Mouse (Mus musculus): ENCODE data around the gene Nisch. TPM values are rescaled to one million over a fixed set of nuclear protein-coding genes. Genes with fewer than 3 reads are reported as not detected.
A peak's percentile ranks its signal among the peaks of the same experiment; 100 is the strongest.

The Nisch gene
- polyA plus RNA-seq, 1 experiment from 2014 or later, result 343 TPM

- Histone ChIP-seq H3K27ac (replicated peaks; ENCODE audit: low read depth, low read length) (no peak overlapping the region), H3K4me3 (replicated peaks; ENCODE audit: low read depth, low read length) (no peak overlapping the region), H3K9me3 (ENCODE audit: control insufficient read depth, low read length) (no peaks in the 10 kb centered on the region), H3K9ac (replicated peaks; ENCODE audit: low read length) (no peak overlapping the region), H3K36me3 (ENCODE audit: control insufficient read depth, insufficient read depth, low read length) (peaks cover 80% of the 10 kb centered on the region), H3K27me3 (ENCODE audit: control insufficient read depth, insufficient read depth, low read length) (no peaks in the 10 kb centered on the region), H3K4me1 (ENCODE audit: control insufficient read depth, insufficient read depth, low read length) (peaks cover 16% of the 10 kb centered on the region), H3K4me2 (ENCODE audit: low read length) (no peak overlapping the region)
- WGBS, result 94% methylated on average over 7 of the region's 7 CpGs
- ATAC-seq (ENCODE audit: low FRiP score, low TSS enrichment), result no peak
- DNase-seq, result no peak
Observed at GRCm38 (mm10) chr14:31199599-31199998, 17.1 kb downstream of the Nisch start.

DNA sequence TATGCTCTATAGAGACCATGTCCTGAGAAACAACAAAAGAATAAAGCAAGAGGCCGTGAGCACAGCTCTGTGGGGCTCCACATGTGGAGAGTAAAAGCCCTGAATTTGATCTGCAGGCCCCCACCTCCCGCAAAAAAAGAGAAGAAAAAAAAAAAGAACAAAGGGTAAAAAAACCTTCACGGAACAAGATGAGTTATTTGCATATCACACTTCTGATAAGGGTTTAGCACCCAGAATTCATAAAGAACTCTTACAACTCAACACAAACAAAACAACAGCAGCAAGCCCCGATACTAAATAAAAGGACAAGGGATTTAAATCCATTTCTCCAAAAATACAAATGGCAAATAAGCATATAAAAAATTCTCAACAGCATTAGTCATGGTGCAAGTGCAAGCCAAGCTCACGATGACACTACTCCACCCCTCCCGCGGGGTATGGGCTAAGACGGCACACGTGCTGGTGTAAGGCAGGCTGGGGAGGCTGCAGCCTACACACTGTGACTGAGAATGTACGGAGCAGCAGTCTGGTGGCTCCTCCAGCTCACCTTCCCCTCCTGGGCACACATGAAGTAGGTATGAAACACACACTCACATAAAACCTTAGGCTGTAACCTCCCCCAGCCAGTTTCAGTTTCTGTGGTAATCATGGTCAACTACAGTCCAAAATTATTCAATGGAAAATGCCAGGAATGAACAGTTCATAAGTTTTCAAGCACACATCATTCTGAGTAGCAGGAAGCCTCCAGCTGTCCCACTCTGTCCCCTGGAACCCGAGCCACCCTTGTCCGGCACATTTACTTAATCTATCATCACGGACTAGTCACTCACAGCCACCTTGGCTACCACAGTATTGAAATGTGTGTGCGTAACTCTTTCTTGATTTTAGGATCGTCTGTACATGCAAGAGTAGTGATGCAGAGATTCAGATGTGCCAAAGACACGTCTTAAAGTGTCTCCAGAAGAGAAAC, 18.9 kb downstream of the Nisch start:
- Histone ChIP-seq H3K36me3 (ENCODE audit: control insufficient read depth, insufficient read depth, low read length) (peaks cover 78% of the 10 kb centered on the region), H3K4me3 (replicated peaks; ENCODE audit: low read depth, low read length) (no peak overlapping the region), H3K27me3 (ENCODE audit: control insufficient read depth, insufficient read depth, low read length) (no peaks in the 10 kb centered on the region), H3K27ac (replicated peaks; ENCODE audit: low read depth, low read length) (no peak overlapping the region), H3K9me3 (ENCODE audit: control insufficient read depth, low read length) (no peaks in the 10 kb centered on the region), H3K9ac (replicated peaks; ENCODE audit: low read length) (no peak overlapping the region; the same call in 1 of the 2 replicates), H3K4me2 (ENCODE audit: low read length) (no peak overlapping the region), H3K4me1 (ENCODE audit: control insufficient read depth, insufficient read depth, low read length) (peaks cover 10% of the 10 kb centered on the region; the same call in 1 of the 2 replicates)
- peak; percentile 44 for DNase-seq
- 45% methylated on average over 16 of the region's 16 CpGs for WGBS
- ATAC-seq (ENCODE audit: low FRiP score, low TSS enrichment), result no peak; the same call in 1 of the 2 replicates

- Histone ChIP-seq H3K4me3 (replicated peaks; ENCODE audit: low read depth, low read length) (no peak overlapping the region), H3K27ac (replicated peaks; ENCODE audit: low read depth, low read length) (no peak overlapping the region), H3K4me1 (ENCODE audit: control insufficient read depth, insufficient read depth, low read length) (peaks cover 10% of the 10 kb centered on the region; the same call in 1 of the 2 replicates), H3K9me3 (ENCODE audit: control insufficient read depth, low read length) (no peaks in the 10 kb centered on the region), H3K36me3 (ENCODE audit: control insufficient read depth, insufficient read depth, low read length) (peaks cover 79% of the 10 kb centered on the region), H3K9ac (replicated peaks; ENCODE audit: low read length) (no peak overlapping the region), H3K4me2 (ENCODE audit: low read length) (no peak overlapping the region), H3K27me3 (ENCODE audit: control insufficient read depth, insufficient read depth, low read length) (no peaks in the 10 kb centered on the region)
- DNase-seq (peak; percentile 62), ATAC-seq (ENCODE audit: low FRiP score, low TSS enrichment) (no peak)
Observed at GRCm38 (mm10) chr14:31195968-31196367, 20.8 kb downstream of the Nisch start.

DNA sequence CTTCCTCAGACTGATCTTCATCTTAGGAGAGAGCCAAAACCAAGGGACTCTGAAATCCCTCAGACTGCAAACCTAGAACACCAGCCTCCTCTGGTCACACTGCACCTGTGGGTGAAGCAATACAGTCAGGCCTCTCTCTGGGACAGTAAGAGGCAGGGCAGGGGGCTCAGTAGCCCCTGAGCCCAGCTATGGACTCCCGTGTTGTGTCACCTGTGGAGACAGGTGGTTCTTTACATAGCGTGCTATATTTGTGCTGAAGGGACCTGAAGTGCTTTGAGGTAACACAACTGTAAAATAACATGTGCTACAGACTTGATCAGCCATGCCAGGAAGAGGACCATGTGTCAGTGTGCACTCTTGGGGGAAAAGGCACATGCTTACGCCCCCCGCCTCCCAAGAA, 21.2 kb downstream of the Nisch start:
- no peak for ATAC-seq (ENCODE audit: low FRiP score, low TSS enrichment)
- peaks cover 79% of the 10 kb centered on the region for H3K36me3 ChIP-seq (ENCODE audit: control insufficient read depth, insufficient read depth, low read length)
- no peak for DNase-seq

DNA sequence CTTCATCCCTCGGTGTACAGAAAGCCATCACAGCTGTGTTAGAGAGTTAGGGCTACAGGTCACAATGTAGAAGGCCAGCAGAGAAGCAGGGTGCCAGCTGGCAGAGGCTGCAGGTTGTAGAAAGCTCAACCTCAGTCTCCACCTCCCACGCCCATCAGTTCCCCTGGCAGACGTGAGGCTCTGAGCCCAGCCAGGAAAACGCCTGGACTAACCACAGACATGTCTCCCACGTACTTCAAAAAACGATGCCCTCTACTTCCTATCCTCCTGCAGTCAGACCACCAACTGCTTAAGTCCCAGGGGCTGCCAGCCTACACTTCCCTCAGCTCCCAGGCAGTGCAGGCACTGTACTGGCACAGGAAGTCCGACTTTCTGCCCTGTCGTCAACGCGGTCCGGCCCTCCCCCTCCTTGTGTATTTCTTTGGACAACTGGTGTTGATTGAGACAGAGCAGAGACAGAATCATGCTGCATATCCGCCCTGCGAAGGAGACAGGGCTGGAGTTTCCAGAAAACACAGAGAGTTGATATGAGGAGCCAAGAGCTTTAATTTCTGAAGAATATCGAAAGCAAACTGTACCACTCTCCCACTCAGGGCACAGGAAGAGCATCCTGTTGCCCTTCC, 21.7 kb downstream of the Nisch start:
- H3K9ac ChIP-seq (replicated peaks; ENCODE audit: low read length), result no peak overlapping the region
- H3K4me3 ChIP-seq (replicated peaks; ENCODE audit: low read depth, low read length), result no peak overlapping the region
- no peaks in the 10 kb centered on the region for H3K9me3 ChIP-seq (ENCODE audit: control insufficient read depth, low read length)
- H3K4me2 ChIP-seq (ENCODE audit: low read length), result no peak overlapping the region
- no peaks in the 10 kb centered on the region for H3K27me3 ChIP-seq (ENCODE audit: control insufficient read depth, insufficient read depth, low read length)
- ATAC-seq (ENCODE audit: low FRiP score, low TSS enrichment) (no peak), DNase-seq (no peak)
- H3K36me3 ChIP-seq (ENCODE audit: control insufficient read depth, insufficient read depth, low read length), result peaks cover 79% of the 10 kb centered on the region
- no peak overlapping the region for H3K27ac ChIP-seq (replicated peaks; ENCODE audit: low read depth, low read length)
- WGBS, result 93% methylated on average over 14 of the region's 14 CpGs
- H3K4me1 ChIP-seq (ENCODE audit: control insufficient read depth, insufficient read depth, low read length), result peaks cover 10% of the 10 kb centered on the region; the same call in 1 of the 2 replicates

More for the DNA sequence above, 21.2 kb downstream of the Nisch start:
- H3K4me3 ChIP-seq (replicated peaks; ENCODE audit: low read depth, low read length), result no peak overlapping the region
- H3K27me3 ChIP-seq (ENCODE audit: control insufficient read depth, insufficient read depth, low read length), result no peaks in the 10 kb centered on the region
- H3K27ac ChIP-seq (replicated peaks; ENCODE audit: low read depth, low read length), result no peak overlapping the region
- no peak overlapping the region for H3K4me2 ChIP-seq (ENCODE audit: low read length)
- peaks cover 10% of the 10 kb centered on the region; the same call in 1 of the 2 replicates for H3K4me1 ChIP-seq (ENCODE audit: control insufficient read depth, insufficient read depth, low read length)
- H3K9me3 ChIP-seq (ENCODE audit: control insufficient read depth, low read length), result no peaks in the 10 kb centered on the region
- 96% methylated on average over 4 of the region's 4 CpGs for WGBS
- H3K9ac ChIP-seq (replicated peaks; ENCODE audit: low read length), result no peak overlapping the region

GRCm38 (mm10) chr14:31194441-31194840, 22.3 kb downstream of the Nisch start:
- H3K9me3 ChIP-seq (ENCODE audit: control insufficient read depth, low read length), result no peaks in the 10 kb centered on the region
- no peak for ATAC-seq (ENCODE audit: low FRiP score, low TSS enrichment)
- H3K27ac ChIP-seq (replicated peaks; ENCODE audit: low read depth, low read length), result no peak overlapping the region
- H3K36me3 ChIP-seq (ENCODE audit: control insufficient read depth, insufficient read depth, low read length), result peaks cover 79% of the 10 kb centered on the region
- peaks cover 10% of the 10 kb centered on the region; the same call in 1 of the 2 replicates for H3K4me1 ChIP-seq (ENCODE audit: control insufficient read depth, insufficient read depth, low read length)
- H3K9ac ChIP-seq (replicated peaks; ENCODE audit: low read length), result no peak overlapping the region
- no peaks in the 10 kb centered on the region for H3K27me3 ChIP-seq (ENCODE audit: control insufficient read depth, insufficient read depth, low read length)
- H3K4me3 ChIP-seq (replicated peaks; ENCODE audit: low read depth, low read length), result no peak overlapping the region
- H3K4me2 ChIP-seq (ENCODE audit: low read length), result no peak overlapping the region
- no peak for DNase-seq
- 96% methylated on average over 2 of the region's 2 CpGs for WGBS

DNA sequence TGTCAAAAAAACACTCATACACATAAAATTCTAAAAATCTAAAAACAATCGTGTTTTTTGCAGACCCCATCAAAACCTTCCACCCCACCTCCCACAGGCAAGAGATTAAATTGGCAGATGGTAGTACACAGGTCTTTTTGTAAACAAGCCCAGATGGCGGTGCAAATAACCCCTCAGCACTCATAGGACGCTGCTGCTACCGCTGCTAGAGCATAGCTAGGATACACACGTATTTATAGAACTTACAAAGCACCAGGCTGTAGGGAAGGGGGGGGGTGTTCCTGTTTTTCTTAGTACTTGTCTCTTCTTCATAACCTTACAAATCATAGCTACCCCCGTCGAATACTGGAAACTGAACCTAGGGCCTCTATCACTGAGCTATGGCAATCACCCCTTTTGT, 23.0 kb downstream of the Nisch start:
- DNase-seq (no peak), ATAC-seq (ENCODE audit: low FRiP score, low TSS enrichment) (no peak)
- H3K4me3 ChIP-seq (replicated peaks; ENCODE audit: low read depth, low read length), result no peak overlapping the region
- WGBS, result 86% methylated on average over 7 of the region's 7 CpGs
- no peaks in the 10 kb centered on the region for H3K9me3 ChIP-seq (ENCODE audit: control insufficient read depth, low read length)
- H3K9ac ChIP-seq (replicated peaks; ENCODE audit: low read length), result no peak overlapping the region
- H3K27me3 ChIP-seq (ENCODE audit: control insufficient read depth, insufficient read depth, low read length), result no peaks in the 10 kb centered on the region
- H3K4me1 ChIP-seq (ENCODE audit: control insufficient read depth, insufficient read depth, low read length), result peaks cover 10% of the 10 kb centered on the region; the same call in 1 of the 2 replicates
- no peak overlapping the region for H3K27ac ChIP-seq (replicated peaks; ENCODE audit: low read depth, low read length)
- H3K4me2 ChIP-seq (ENCODE audit: low read length), result no peak overlapping the region
- peaks cover 79% of the 10 kb centered on the region for H3K36me3 ChIP-seq (ENCODE audit: control insufficient read depth, insufficient read depth, low read length)

DNA sequence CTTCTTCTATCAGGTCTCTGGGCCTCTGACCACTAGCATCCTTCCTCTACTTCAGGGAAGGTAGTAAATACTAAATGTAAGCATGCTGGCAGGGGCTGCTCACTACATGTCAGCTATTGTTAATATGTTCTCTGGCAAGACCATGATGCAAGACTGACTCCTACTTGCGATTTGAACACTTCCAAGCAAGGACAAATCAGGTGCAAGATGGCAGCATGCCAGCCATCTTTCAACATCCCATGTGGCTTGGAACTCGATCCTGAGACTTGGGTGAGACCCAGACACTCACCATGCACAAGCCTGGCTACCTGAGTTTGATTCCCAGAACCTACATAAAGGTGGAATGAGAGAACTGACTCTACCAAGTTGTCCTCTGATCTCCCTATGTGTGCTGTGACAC, 24.8 kb downstream of the Nisch start:
- H3K4me3 ChIP-seq (replicated peaks; ENCODE audit: low read depth, low read length), result no peak overlapping the region
- H3K4me1 ChIP-seq (ENCODE audit: control insufficient read depth, insufficient read depth, low read length), result no peaks in the 10 kb centered on the region
- no peak for ATAC-seq (ENCODE audit: low FRiP score, low TSS enrichment)
- H3K36me3 ChIP-seq (ENCODE audit: control insufficient read depth, insufficient read depth, low read length), result peaks cover 89% of the 10 kb centered on the region
- WGBS, result 84% methylated on average over 2 of the region's 2 CpGs
- no peaks in the 10 kb centered on the region for H3K9me3 ChIP-seq (ENCODE audit: control insufficient read depth, low read length)
- H3K27ac ChIP-seq (replicated peaks; ENCODE audit: low read depth, low read length), result no peak overlapping the region
- no peak for DNase-seq
- H3K4me2 ChIP-seq (ENCODE audit: low read length), result no peak overlapping the region
- no peak overlapping the region for H3K9ac ChIP-seq (replicated peaks; ENCODE audit: low read length)
- H3K27me3 ChIP-seq (ENCODE audit: control insufficient read depth, insufficient read depth, low read length), result no peaks in the 10 kb centered on the region
